Mouse (Mus musculus): ENCODE measurements around the gene Stat5b.
A peak's percentile ranks its signal among the peaks of the same experiment; 100 is the strongest.

Gene Stat5b

DNA sequence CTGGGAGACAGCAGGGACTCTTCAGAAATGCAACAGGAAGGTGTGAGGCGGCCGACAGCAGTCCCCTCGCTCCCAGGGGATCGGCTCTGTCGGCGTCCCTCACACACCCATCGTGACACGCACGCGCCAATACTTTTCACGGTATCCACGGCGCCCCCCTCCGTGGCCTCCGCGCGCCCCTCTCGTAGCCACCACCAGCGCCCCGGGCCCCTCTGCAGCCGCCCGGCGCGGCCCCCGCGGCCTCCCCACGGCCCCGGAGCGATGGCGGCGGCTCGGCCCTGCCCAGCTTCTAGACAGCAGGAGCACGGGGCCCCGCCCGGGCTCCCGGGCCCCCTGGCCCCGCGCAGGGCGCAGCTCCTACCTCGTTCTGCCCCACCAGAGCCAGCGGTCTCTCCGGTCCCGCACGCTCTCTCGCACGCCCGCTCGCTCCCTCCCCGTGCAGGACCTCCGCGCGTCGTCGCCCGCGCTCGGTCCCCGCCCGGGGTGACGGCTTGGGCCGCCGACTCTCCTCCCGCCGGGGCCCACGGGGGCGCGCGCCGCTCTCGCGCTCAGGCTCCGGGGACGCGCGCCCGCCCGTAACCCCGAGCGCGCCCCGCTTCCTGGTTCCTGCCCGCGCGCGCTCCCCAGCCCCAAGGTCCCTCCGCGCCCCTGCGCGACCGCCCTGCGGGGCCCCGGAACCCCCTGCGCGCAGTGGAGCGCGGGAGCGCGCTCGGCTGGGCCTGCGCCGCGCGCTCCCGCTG is at the start of gene Stat5b:
TSS of gene Stat5b (minus strand) at position 687 of the 740 bp plus-strand sequence.
- DNase-seq (ENCODE audit: low spot score in 2 of 2): peak; percentile 35 to 70

GRCm38 (mm10) chr11:100898441-100899199 is 48.1 kb upstream of the Stat5b start:
- DNase-seq (ENCODE audit: low spot score in 2 of 2): no peak

GRCm38 (mm10) chr11:100897294-100898231 is 47.0 kb upstream of the Stat5b start:
- no peak for DNase-seq (ENCODE audit: low spot score in 2 of 2)

DNA sequence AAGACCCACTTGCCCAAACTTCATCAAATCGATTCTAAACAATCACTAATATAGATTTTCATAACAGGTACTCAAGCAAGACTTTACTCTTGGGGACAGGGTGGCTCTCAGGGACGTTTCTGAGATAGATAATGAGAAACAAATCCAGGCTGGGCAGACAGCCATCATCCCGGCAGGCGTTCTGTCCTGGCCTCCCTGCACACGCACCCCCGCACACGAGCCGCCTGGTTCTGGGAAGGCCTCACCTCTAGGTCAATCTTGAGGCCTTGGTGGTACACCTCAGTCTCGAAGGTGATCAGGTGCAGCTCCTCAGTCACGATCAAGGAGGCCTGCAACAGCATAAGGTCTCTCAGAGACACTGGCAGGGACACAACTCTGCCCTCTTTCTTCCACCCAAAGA is 45.6 kb upstream of the Stat5b start:
- no peak for DNase-seq (ENCODE audit: low spot score in 2 of 2)

DNA sequence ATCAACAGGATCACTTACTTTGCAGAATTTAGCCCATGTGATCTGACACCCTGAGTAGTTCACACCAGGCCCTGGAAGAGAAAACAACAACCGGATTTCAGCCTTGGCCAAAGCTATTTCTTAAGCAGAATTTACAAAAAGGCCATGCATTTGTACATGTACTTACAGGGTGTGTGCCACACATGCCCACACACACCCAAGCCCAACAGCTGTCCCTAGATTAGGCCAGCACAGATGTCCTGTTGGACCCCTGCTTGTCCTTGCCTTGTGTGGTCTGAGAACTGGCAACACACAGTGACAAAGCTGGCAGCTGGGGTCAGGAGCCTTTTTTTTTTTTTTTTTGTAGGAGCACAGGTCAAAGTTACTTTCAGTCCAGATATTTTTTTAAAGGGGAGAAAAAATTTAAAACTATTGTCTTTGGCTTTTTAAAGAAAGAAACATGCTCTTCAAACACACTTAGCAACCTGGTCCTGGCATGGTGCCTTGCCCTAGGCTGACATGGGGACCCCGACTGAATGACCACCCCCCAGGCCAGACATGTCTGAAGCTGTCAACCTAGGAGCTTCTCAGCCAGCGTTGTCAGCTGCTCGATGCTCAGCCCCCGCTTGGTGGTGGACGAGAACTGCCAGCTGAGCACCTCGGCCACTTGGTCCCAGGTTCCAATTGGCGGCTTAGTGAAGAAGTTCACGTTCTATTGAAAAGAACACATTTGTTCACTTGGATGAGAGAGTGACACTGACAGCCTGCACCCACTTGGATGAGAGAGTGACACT is 43.8 kb upstream of the Stat5b start:
- DNase-seq (ENCODE audit: low spot score in 2 of 2): no peak

DNA sequence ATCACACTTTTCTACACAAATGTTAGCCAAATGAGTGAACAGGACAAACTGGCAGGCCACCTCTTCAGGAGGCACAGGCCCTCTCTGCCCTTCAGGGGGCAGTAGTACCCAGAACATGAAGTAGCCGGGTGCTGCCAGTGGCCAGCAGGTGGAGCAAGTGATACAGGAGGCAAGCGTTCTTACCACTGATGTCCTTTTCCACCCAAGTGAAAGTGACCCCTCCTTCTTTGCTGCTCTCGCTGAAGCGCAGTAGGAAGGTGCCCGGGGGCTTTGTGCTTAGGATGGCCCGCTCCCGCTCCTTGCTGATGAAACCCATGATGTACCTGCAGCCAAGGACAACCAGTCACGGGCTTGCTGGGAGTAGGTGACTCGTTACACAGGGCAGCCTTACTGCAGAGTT is 43.0 kb upstream of the Stat5b start:
- peak; percentile 66 to 80 for DNase-seq (ENCODE audit: low spot score in 2 of 2)

- no peak for DNase-seq (ENCODE audit: low spot score in 2 of 2)
These were observed 41.9 kb upstream of the Stat5b start for GRCm38 (mm10) chr11:100892435-100892834.

DNA sequence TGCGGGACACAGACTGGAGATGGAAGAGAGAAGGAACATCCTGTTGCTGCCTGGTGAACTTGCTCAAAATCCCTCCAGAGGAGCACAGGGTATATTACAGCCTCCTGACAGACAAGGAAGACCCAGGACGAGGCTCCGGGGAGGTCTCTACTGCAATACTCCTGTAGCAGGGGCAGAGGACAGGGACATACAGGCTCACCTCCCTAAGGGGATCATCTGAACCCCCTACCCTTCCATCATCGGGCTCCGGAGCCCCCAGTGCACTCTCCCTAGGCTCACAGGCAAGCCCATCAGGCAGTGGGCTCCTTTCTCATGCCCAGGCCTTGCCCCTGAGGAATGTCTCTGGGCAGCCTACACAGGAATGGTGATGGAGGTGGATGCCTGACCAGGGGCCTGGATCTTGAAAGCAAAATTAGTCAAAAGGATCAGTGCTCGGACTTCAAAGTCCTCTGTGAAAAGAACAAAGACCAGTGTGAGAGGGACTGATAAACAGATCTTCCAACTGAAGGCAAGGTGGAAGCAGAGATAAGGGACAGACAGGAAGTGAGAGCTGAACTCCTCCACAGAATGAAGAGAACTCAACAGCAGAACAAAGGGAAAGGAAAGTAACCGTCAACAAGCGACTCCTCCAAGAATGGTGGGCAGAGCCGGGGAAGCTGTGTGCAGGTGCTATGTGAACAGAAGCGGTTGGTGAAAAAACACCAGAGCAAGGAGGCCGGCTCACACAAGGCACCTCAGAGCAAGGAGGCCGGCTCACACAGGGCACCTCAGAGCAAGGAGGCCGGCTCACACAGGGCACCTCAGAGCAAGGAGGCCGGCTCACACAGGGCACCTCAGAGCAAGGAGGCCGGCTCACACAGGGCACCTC is 41.0 kb upstream of the Stat5b start:
- DNase-seq (ENCODE audit: low spot score in 2 of 2): no peak

DNA sequence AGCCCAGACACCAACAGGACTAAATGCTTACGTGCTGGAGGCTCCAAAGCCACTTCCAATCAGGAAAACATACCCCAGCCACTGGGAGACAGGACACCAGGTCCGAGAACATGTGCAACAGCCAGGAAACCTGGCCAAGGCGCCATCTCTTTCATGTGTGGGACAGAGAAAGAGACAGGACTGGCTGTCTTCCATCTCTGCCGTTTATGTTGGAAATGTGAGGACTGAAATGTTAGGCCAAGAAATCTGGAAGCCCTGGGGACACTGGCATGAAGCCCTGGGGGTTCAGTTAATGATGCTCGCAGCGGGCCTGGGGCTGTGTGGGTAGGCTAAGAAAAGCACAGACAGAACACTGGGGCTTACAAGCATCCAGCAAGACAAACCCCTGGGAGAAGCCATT is 40.0 kb upstream of the Stat5b start:
- DNase-seq (ENCODE audit: low spot score in 2 of 2): no peak

DNA sequence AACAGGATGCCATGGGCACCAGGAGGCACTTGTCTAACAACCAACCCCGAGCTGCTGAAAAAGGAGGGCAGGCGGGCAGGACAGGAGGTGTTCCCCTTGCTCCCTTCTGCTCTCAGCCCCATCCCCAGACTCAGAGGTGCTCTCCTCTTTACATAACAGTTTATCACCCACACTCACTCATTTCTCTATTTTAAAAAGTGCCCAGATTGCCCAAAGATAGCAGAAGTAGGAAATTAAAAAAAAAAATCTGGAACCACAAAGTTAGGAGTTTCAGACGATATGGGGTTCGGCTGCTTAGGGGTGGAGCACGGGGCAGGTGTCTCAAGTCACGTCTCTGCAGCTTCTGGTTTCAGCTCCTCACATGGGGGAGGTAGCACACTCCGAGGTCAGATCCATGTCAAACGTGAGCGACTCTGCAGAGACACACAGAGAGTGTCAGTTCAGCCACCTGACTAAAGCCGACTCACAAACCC is 37.9 kb upstream of the Stat5b start:
- no peak for DNase-seq (ENCODE audit: low spot score in 2 of 2)

GRCm38 (mm10) chr11:100887764-100888163 is 37.2 kb upstream of the Stat5b start:
- DNase-seq (ENCODE audit: low spot score in 2 of 2): no peak

DNA sequence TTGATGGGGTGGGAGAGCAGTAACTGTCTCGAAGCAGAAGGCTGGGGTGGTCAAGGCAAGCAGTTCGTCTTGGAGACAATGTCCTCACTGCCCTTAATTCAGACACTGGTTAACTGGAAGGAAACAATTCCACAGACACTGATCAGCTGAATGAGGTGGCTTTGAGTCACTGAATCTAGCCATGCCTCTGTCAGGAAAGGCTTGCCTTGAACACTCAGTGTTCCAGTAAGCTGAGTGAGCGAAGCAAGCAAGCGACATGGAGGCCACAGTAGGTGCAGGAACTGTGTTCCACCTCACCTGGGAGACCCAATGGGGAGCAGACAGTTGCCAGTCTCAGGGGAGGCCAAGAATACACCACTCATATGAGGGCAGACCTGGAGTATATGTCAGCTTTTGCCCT is 36.7 kb upstream of the Stat5b start:
- no peak for DNase-seq (ENCODE audit: low spot score in 2 of 2)

DNA sequence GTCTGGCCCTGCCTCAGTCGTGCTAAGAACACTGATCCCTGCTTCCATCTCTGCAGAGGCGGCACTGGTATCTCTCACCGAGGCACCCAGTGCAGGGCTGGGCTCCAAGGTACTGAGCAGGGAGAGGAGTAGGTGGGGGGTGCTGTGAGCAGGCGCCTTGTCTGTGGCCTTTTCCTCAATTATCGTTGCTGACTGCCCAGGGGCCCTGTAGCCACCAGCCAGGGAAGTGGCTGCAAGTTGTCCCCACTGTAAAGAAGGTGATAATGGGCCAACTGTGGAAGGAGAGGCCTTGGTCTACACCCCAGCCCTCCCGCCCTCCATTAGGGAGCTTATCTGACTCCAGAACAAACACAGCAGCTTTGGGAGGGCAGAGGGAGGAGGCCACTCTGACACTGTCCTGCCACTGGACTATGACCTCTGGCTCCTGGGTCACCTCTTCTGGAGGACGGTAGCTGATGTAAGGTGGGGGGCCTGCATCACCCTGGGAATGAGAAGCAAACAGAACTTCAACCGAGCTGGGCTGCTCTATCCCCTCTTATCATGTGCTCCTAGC is 35.7 kb upstream of the Stat5b start:
- DNase-seq (ENCODE audit: low spot score in 2 of 2): no peak

- DNase-seq (ENCODE audit: low spot score in 2 of 2): no peak
These were observed 34.9 kb upstream of the Stat5b start for GRCm38 (mm10) chr11:100885472-100885871.

DNA sequence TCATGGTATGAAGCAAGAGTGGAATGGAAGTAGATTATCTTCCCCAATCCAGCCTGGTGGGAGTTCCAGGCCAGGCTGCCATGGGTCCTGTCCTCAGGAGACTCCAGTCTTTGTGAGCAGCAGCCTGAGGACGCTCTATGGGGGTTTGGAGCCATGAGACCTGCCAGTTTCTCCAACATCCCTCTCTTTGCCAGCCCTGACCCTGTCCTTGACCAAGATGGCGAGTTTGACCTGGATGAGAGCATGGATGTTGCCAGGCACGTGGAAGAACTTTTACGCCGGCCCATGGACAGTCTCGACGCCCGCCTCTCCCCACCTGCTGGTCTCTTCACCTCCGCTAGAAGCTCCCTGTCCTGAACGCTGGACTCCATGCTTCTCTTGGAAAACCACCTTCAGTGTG is 33.1 kb upstream of the Stat5b start:
- DNase-seq (ENCODE audit: low spot score in 2 of 2): no peak

DNA sequence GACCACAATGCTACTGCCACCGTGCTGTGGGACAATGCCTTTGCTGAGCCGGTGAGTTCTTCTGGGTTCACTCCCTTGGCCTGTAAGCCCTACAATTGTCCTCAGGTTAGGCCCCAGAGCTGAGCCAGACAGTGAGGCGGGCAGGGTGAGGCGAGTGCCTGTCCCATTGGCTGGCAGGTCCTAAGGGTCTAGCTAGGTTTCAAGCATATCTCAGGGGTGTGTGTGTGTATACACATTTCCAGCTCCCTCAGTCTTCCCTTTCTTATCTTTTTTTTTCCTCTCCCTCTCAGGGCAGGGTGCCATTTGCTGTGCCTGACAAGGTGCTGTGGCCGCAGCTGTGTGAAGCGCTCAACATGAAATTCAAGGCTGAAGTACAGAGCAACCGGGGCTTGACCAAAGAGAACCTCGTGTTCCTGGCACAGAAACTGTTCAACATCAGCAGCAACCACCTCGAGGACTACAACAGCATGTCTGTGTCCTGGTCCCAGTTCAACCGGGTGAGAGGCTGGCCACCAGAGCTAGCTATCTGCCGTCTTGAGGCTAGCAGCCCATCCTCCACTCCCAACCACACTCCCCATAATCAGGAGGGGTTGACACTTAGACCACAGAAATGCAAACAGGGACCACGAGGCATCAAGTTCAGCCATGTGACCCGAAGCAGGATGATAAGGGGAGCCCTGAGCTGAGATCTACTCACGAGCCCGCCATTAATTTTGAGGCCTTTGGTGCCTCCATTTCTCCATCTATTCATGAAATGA is 29.0 kb upstream of the Stat5b start:
- DNase-seq (ENCODE audit: low spot score in 2 of 2): no peak

- no peak for DNase-seq (ENCODE audit: low spot score in 2 of 2)
These were observed 25.2 kb upstream of the Stat5b start for GRCm38 (mm10) chr11:100875761-100876160.

DNA sequence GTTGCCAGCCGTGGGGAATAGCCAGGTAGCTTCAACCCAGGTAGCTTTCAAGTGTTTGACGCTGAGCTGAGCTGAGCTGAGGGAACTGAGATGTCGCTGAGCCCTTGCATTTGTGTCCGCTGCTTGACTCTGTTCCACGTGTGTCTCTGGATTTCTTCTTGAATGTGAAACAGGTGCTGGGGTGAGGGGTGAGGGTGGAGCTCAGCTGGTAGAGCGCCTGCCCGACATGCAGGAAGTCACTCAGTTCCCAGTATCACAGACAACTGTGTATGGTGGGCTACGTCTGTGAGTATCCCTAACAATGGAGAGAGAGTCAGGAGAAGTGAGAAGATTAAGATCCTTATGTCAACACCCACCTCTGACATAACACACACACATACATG is 20.4 kb upstream of the Stat5b start:
- DNase-seq (ENCODE audit: low spot score in 2 of 2): no peak

DNA sequence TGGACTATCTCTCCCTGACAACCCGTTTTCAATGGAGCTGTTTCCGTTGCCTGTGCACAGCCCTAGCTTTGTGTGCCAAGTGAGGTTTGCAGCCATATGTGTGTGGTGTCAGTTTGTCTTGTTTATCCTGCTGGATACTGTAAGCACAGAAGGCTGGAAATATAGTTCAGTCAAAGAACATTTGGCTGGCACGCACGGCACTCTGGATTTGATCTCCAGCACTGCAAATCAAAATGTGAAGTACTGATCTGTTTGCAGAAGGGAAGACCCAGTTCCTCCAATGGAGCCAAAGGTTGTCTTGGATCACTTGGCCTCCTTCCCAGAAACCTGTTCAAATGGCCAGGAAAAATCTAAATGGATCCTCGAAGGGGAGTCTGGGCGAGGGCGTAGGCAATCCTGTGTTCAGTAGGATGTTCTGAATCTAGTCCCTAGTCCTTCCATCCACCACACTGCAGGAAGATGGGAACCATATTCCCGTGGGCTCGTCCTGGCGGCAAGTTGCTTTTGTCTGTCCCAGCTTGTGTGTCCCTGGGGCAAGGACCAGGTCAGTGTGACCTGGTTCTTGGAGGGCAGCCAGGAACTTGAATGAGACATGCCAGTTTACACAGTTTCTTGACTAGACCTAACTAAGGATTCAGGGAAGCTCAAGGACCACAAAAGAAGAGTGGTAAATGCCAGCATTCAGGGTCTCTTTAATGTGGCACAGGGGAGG is 19.9 kb upstream of the Stat5b start:
- DNase-seq (ENCODE audit: low spot score in 2 of 2): no peak

Measured in frontal cortex, postnatal 10 days (tissue).